Mouse (Mus musculus) urinary bladder, postnatal 4 days (tissue): Measurements from ENCODE around the gene Skap2.

Experiments
- DNase-seq, 2 experiments: peaks; one replicate each; pipeline ENCODE4 v3.0.0; 2021 to 2022; ENCODE audit warnings: low spot score in 2 of 2

Gene Skap2

GRCm38 (mm10) chr6:52005616-52005962 is 6.8 kb downstream of the Skap2 start:
- no peak for DNase-seq

- DNase-seq: no peak
These were observed 7.4 kb downstream of the Skap2 start for GRCm38 (mm10) chr6:52004995-52005394.

- DNase-seq: no peak
These were observed 9.7 kb downstream of the Skap2 start for GRCm38 (mm10) chr6:52002676-52003075.

GRCm38 (mm10) chr6:51999157-51999478 is 13.2 kb downstream of the Skap2 start:
- no peak for DNase-seq

- DNase-seq: no peak
These were observed 13.8 kb downstream of the Skap2 start for GRCm38 (mm10) chr6:51998409-51999156.

- no peak for DNase-seq
These were observed 24.4 kb downstream of the Skap2 start for GRCm38 (mm10) chr6:51987999-51988398.

GRCm38 (mm10) chr6:51977638-51978037 is 34.7 kb downstream of the Skap2 start:
- DNase-seq: no peak

GRCm38 (mm10) chr6:51975751-51976150 is 36.6 kb downstream of the Skap2 start:
- no peak for DNase-seq

- DNase-seq: no peak
These were observed 53.4 kb downstream of the Skap2 start for GRCm38 (mm10) chr6:51958992-51959391.

- no peak for DNase-seq
These were observed 56.1 kb downstream of the Skap2 start for GRCm38 (mm10) chr6:51956048-51956792.

- DNase-seq: no peak
These were observed 64.7 kb downstream of the Skap2 start for GRCm38 (mm10) chr6:51947661-51948060.

- no peak for DNase-seq
These were observed 67.4 kb downstream of the Skap2 start for GRCm38 (mm10) chr6:51944916-51945315.

GRCm38 (mm10) chr6:51933998-51934397 is 78.4 kb downstream of the Skap2 start:
- DNase-seq: no peak

GRCm38 (mm10) chr6:51933034-51933611 is 79.2 kb downstream of the Skap2 start:
- no peak for DNase-seq

- no peak for DNase-seq
These were observed 85.2 kb downstream of the Skap2 start for GRCm38 (mm10) chr6:51927101-51927500.

GRCm38 (mm10) chr6:51921831-51922230 is 90.5 kb downstream of the Skap2 start:
- no peak for DNase-seq

GRCm38 (mm10) chr6:51908495-51908894 is 103.9 kb downstream of the Skap2 start:
- no peak for DNase-seq

GRCm38 (mm10) chr6:51905659-51906058 is 106.7 kb downstream of the Skap2 start:
- DNase-seq: no peak

- DNase-seq: no peak
These were observed 110.8 kb downstream of the Skap2 start for GRCm38 (mm10) chr6:51901544-51901943.

GRCm38 (mm10) chr6:51898318-51898994 is 113.9 kb downstream of the Skap2 start:
- no peak for DNase-seq

- no peak for DNase-seq
These were observed 116.6 kb downstream of the Skap2 start for GRCm38 (mm10) chr6:51895753-51896152.

- no peak for DNase-seq
These were observed 117.6 kb downstream of the Skap2 start for GRCm38 (mm10) chr6:51894717-51895116.

- no peak for DNase-seq
These were observed 122.0 kb downstream of the Skap2 start for GRCm38 (mm10) chr6:51890356-51890755.
